Mouse (Mus musculus): ENCODE results near the gene Clba1. TPM values are rescaled to one million over a fixed set of nuclear protein-coding genes. Genes with fewer than 3 reads are reported as not detected.
A peak's percentile ranks its signal among the peaks of the same experiment; 100 is the strongest.

Clba1 gene
- polyA plus RNA-seq, 1 experiment from 2014 or later, result 0.71 TPM

DNA sequence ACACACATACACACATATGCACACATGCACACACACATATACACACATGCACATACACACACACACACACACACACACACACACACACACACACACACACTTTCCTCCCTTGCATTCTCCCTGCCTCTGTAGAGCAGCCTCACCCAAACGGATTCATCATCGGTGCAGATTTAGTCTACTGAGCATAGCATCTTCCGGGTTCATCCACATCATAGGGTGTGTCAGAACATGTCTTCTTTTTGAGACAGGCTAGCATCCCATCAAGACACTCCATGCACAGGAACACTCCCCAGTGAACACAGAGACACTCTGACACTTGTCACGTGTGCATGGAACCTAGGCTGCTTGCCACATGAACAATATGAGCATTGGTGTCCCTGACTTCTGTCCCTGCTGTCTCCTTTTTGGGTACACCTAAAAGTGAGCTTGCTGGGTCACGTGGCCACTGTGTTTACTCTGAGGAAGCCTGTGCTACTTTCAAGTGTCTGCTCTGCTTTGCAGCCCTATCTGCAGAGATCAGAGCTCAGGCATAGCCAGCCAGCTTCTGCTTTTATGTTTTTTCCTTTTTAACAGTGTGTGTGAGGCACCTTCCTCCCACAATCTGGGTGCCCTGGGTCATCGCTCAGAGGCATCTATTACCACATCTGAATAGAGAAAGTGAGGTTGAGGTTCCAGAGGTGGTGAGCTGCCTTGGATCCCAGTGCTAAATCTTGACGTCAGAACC, 46.0 kb downstream of the Clba1 start:
- 49% methylated on average over 7 of the region's 7 CpGs for WGBS (ENCODE audit: insufficient replicate concordance)
- no peak for DNase-seq
- H3K4me3 ChIP-seq (replicated peaks), result no peak overlapping the region
- no peak overlapping the region for H3K4me2 ChIP-seq
- no peaks in the 10 kb centered on the region for H3K9me3 ChIP-seq (replicated peaks)
- H3K36me3 ChIP-seq, result no peaks in the 10 kb centered on the region
- H3K27ac ChIP-seq, result no peak overlapping the region
- H3K4me1 ChIP-seq (replicated peaks), result no peaks in the 10 kb centered on the region
- H3K9ac ChIP-seq, result no peak overlapping the region
- ATAC-seq (ENCODE audit: low read depth), result no peak
- no peaks in the 10 kb centered on the region for H3K27me3 ChIP-seq

- no peaks in the 10 kb centered on the region for H3K36me3 ChIP-seq
- H3K4me2 ChIP-seq, result no peak overlapping the region
- H3K4me1 ChIP-seq (replicated peaks), result 0 out of 2 replicates have a peak, but pooled peaks cover 7% of the 10 kb centered on the region
- ATAC-seq (ENCODE audit: low read depth), result no peak
- H3K9ac ChIP-seq, result no peak overlapping the region
- no peak overlapping the region for H3K4me3 ChIP-seq (replicated peaks)
- whole genome bisulfite sequencing (ENCODE audit: insufficient replicate concordance), result 78% methylated on average over 3 of the region's 3 CpGs
- no peak for DNase-seq
- no peaks in the 10 kb centered on the region for H3K27me3 ChIP-seq
- no peaks in the 10 kb centered on the region for H3K9me3 ChIP-seq (replicated peaks)
- H3K27ac ChIP-seq, result no peak overlapping the region
Measured at GRCm38 (mm10) chr12:112856338-112856737, 47.6 kb downstream of the Clba1 start.

DNA sequence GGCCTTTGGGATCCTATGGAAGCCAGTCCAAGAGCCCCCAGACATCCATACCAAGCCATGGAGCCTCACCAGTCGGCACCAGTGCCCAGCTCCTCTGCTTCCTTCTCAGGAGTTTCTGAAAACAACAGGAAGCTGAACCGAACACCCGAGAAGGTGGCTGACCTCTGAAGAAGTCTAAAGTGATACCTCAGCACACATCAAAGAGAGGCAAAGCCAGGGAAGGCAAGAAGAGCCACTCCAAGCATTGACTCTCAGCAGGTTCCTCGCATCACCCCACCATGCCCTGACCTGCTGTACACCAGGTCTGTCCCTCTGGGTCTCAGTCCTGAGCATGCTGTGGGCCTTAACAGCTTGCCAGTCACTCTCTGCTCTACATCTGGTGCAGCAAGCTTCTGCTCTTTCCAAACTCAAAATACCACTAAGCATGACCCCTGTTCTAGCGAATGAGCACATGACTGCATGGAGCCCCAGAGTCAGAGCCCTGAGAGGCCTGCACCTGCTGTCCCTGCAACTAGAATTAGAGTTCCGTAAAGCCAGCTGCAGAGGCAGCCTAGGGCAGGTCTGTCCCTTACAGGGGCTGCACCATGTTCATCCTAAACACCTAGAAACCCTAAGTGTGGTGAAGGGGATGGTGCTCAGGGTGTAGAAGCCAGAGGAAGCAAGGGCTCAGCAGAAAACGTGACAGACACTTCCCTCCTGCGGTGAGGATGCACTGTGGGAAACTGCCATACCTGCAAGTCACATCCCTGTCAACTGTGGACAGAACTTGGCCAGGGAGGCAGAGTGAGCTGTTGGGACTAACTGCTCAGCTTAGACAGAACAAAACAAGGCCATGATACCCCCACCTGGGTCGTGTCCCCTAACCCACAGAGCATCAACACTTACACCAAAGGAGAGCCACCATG, 48.5 kb downstream of the Clba1 start:
- Histone ChIP-seq H3K9ac (no peak overlapping the region), H3K27me3 (no peaks in the 10 kb centered on the region), H3K36me3 (no peaks in the 10 kb centered on the region), H3K4me3 (replicated peaks) (no peak overlapping the region), H3K27ac (no peak overlapping the region), H3K9me3 (replicated peaks) (no peaks in the 10 kb centered on the region), H3K4me1 (replicated peaks) (peaks cover 7% of the 10 kb centered on the region; the same call in 1 of the 2 replicates), H3K4me2 (no peak overlapping the region)
- 48% methylated on average over 9 of the region's 9 CpGs for WGBS (ENCODE audit: insufficient replicate concordance)
- DNase-seq (no peak), ATAC-seq (ENCODE audit: low read depth) (no peak)

- no peak for DNase-seq
- no peak overlapping the region for H3K9ac ChIP-seq
- no peak overlapping the region for H3K4me2 ChIP-seq
- H3K27ac ChIP-seq, result no peak overlapping the region
- no peaks in the 10 kb centered on the region for H3K9me3 ChIP-seq (replicated peaks)
- H3K4me3 ChIP-seq (replicated peaks), result no peak overlapping the region
- peaks cover 7% of the 10 kb centered on the region; the same call in 1 of the 2 replicates for H3K4me1 ChIP-seq (replicated peaks)
- ATAC-seq (ENCODE audit: low read depth), result no peak
- 70% methylated on average over 9 of the region's 9 CpGs for WGBS (ENCODE audit: insufficient replicate concordance)
- H3K36me3 ChIP-seq, result no peaks in the 10 kb centered on the region
- no peaks in the 10 kb centered on the region for H3K27me3 ChIP-seq
Measured at GRCm38 (mm10) chr12:112858581-112859336, 50.0 kb downstream of the Clba1 start.

DNA sequence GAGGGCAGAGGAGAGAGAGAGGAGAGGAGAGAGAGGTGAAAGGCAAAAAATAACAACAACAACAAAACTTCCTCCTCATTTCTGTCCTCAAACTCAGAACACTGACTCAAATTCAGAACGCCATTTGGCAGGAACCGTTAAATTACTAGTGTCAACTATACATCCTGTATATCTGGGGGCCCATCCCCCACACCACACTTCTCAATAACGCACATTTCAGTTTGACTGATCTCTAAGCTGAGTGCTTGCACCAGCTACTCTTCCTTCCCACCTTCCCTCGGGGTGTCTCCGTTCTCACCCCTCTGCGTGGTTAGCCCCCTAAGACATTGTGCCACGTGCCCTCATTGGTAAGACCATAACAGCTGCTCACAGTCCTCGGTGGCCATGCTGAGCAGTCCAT, 51.2 kb downstream of the Clba1 start:
- Histone ChIP-seq H3K27me3 (no peaks in the 10 kb centered on the region), H3K36me3 (no peaks in the 10 kb centered on the region), H3K4me2 (0 out of 2 replicates have a peak overlapping the region, but pooled peaks have one; percentile 19), H3K4me3 (replicated peaks) (no peak overlapping the region), H3K9me3 (replicated peaks) (no peaks in the 10 kb centered on the region), H3K9ac (no peak overlapping the region), H3K27ac (no peak overlapping the region), H3K4me1 (replicated peaks) (peaks cover 9% of the 10 kb centered on the region)
- WGBS (ENCODE audit: insufficient replicate concordance), result 28% methylated on average over 8 of the region's 8 CpGs
- DNase-seq (no peak), ATAC-seq (ENCODE audit: low read depth) (no peak)

- H3K9ac ChIP-seq, result no peak overlapping the region
- H3K27me3 ChIP-seq, result no peaks in the 10 kb centered on the region
- 39% methylated on average over 7 of the region's 7 CpGs for WGBS (ENCODE audit: insufficient replicate concordance)
- DNase-seq (no peak), ATAC-seq (ENCODE audit: low read depth) (peak; percentile 37; the same call in 1 of the 2 replicates)
- H3K9me3 ChIP-seq (replicated peaks), result no peaks in the 10 kb centered on the region
- H3K27ac ChIP-seq, result no peak overlapping the region
- 0 out of 2 replicates have a peak overlapping the region, but pooled peaks have one; percentile 19 for H3K4me2 ChIP-seq
- no peaks in the 10 kb centered on the region for H3K36me3 ChIP-seq
- H3K4me1 ChIP-seq (replicated peaks), result peaks cover 9% of the 10 kb centered on the region
- no peak overlapping the region for H3K4me3 ChIP-seq (replicated peaks)
Measured at GRCm38 (mm10) chr12:112860765-112861164, 52.0 kb downstream of the Clba1 start.

GRCm38 (mm10) chr12:112861911-112862321, 53.2 kb downstream of the Clba1 start:
- Histone ChIP-seq H3K4me2 (no peak overlapping the region), H3K9ac (no peak overlapping the region), H3K9me3 (replicated peaks) (no peaks in the 10 kb centered on the region), H3K4me3 (replicated peaks) (no peak overlapping the region), H3K27me3 (no peaks in the 10 kb centered on the region), H3K27ac (no peak overlapping the region), H3K4me1 (replicated peaks) (peaks cover 9% of the 10 kb centered on the region), H3K36me3 (no peaks in the 10 kb centered on the region)
- ATAC-seq (ENCODE audit: low read depth), result no peak
- DNase-seq, result no peak
- 70% methylated on average over 9 of the region's 9 CpGs for WGBS (ENCODE audit: insufficient replicate concordance)

GRCm38 (mm10) chr12:112864804-112865203, 56.1 kb downstream of the Clba1 start:
- H3K4me1 ChIP-seq (replicated peaks), result peaks cover 15% of the 10 kb centered on the region
- no peak overlapping the region for H3K4me2 ChIP-seq
- no peak overlapping the region for H3K9ac ChIP-seq
- 39% methylated on average over 7 of the region's 7 CpGs for WGBS (ENCODE audit: insufficient replicate concordance)
- no peaks in the 10 kb centered on the region for H3K36me3 ChIP-seq
- H3K9me3 ChIP-seq (replicated peaks), result no peaks in the 10 kb centered on the region
- H3K27me3 ChIP-seq, result peaks cover 15% of the 10 kb centered on the region; the same call in 1 of the 2 replicates
- H3K27ac ChIP-seq, result no peak overlapping the region
- DNase-seq (no peak), ATAC-seq (ENCODE audit: low read depth) (no peak)
- no peak overlapping the region for H3K4me3 ChIP-seq (replicated peaks)

Other genes starting within 250 kb of the Clba1 start
- gene Inf2, start 220.2 kb upstream of the Clba1 start, polyA plus RNA-seq (2015; fragmentation: Nextera tagmentation; extraction: Ambion mirVana), result 1.4 and 2.1 TPM in 2 replicates
- gene Adssl1, start 188.9 kb upstream of the Clba1 start, polyA plus RNA-seq (2015; fragmentation: Nextera tagmentation; extraction: Ambion mirVana), result 6.7 and 7.5 TPM in 2 replicates
- gene Siva1, start 164.3 kb upstream of the Clba1 start, polyA plus RNA-seq (2015; fragmentation: Nextera tagmentation; extraction: Ambion mirVana), result 120 and 148 TPM in 2 replicates
- 13.8 and 17.9 TPM in 2 replicates for gene Akt1, start 134.1 kb upstream of the Clba1 start, polyA plus RNA-seq (2015; fragmentation: Nextera tagmentation; extraction: Ambion mirVana)
- gene Zbtb42, start 130.1 kb upstream of the Clba1 start, polyA plus RNA-seq (2015; fragmentation: Nextera tagmentation; extraction: Ambion mirVana), result 0.40 and 0.71 TPM in 2 replicates
- gene Cep170b, start 88.5 kb upstream of the Clba1 start, polyA plus RNA-seq (2015; fragmentation: Nextera tagmentation; extraction: Ambion mirVana), result 2.5 and 2.9 TPM in 2 replicates
- gene Pld4, start 48.3 kb upstream of the Clba1 start, polyA plus RNA-seq (2015; fragmentation: Nextera tagmentation; extraction: Ambion mirVana), result 9.6 and 11.0 TPM in 2 replicates
- gene Ahnak2, start 6.3 kb upstream of the Clba1 start, polyA plus RNA-seq (2015; fragmentation: Nextera tagmentation; extraction: Ambion mirVana), result 0.13 and 0.15 TPM in 2 replicates
- gene Cdca4, start 20.5 kb downstream of the Clba1 start, polyA plus RNA-seq (2015; fragmentation: Nextera tagmentation; extraction: Ambion mirVana), result 69.5 and 76.9 TPM in 2 replicates
- 0.23 and 0.30 TPM in 2 replicates for gene Gpr132, start 59.3 kb downstream of the Clba1 start, polyA plus RNA-seq (2015; fragmentation: Nextera tagmentation; extraction: Ambion mirVana)
- gene Jag2, start 120.8 kb downstream of the Clba1 start, polyA plus RNA-seq (2015; fragmentation: Nextera tagmentation; extraction: Ambion mirVana), result 0.13 and 0.20 TPM in 2 replicates
- gene Nudt14, start 133.2 kb downstream of the Clba1 start, polyA plus RNA-seq (2015; fragmentation: Nextera tagmentation; extraction: Ambion mirVana), result 14.7 and 15.2 TPM in 2 replicates
- gene Btbd6, start 167.5 kb downstream of the Clba1 start, polyA plus RNA-seq (2015; fragmentation: Nextera tagmentation; extraction: Ambion mirVana), result 6.3 and 6.6 TPM in 2 replicates
- 28.3 and 28.8 TPM in 2 replicates for gene Brf1, start 191.8 kb downstream of the Clba1 start, polyA plus RNA-seq (2015; fragmentation: Nextera tagmentation; extraction: Ambion mirVana)
- 5.2 and 6.2 TPM in 2 replicates for gene Pacs2, start 205.6 kb downstream of the Clba1 start, polyA plus RNA-seq (2015; fragmentation: Nextera tagmentation; extraction: Ambion mirVana)